Mouse (Mus musculus) adrenal gland, adult 18-20 months (tissue): Measurements from ENCODE around the gene Sigmar1. TPM values are rescaled to one million over a fixed set of nuclear protein-coding genes. Genes with fewer than 3 reads are reported as not detected.
"Not testable (repeated sequence)": the region's sequence is repeated elsewhere in the genome, so short reads cannot be mapped to it uniquely, and the experiment has no call there.

Experiments used
- DNase-seq, 2 experiments: peaks; one replicate each; pipeline ENCODE4 v3.0.0; 2021 to 2022; ENCODE audit warnings: low spot score in 2 of 2
- total RNA-seq, 2 experiments: library from RNA; stranded (reverse); gene quantifications; 1 replicate in 1 of 2; 2 replicates in 1 of 2; pipeline ENCODE4 v1.2.3; 2021

Gene Sigmar1
- total RNA-seq, 2 experiments from 2014 or later, result 75.2 to 77.2 TPM

DNA sequence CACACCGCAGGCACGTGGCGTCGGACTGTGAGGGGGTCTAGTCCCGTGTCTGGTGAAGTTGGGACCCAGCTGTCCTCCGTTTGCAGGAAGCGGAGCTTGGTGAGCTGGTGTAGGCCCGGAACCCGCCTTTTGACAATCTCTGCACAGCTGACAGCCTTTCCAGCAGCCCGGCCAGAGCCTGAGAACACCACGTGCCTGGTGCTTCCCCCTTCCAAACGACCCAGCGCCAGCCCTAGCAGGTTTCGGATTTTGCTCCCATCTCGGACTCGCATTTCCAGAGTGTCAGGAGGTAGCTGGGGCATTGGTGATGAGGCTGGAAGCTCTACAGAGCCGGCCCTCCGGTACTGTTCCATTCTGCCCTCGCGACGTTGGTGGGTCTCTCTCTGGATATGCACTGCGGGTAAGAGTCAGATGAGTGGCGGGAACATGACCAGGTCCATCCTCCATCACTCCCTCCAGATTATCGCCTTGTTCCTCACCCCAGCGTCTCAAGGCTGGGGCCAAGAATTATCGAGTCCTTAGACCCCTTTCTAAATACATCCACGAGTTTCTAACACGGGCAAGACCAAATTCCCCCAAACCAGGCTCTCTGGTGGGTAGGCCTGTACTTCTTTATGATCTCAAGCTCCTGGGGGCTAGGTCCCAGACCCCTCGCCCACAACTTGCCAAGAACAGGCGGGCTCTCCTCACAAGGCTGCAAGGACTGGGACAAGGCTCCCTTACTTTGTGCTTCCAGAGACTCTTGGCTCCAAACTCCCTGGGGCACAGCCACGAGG, 43.3 kb downstream of the Sigmar1 start:
- no peak for DNase-seq

DNA sequence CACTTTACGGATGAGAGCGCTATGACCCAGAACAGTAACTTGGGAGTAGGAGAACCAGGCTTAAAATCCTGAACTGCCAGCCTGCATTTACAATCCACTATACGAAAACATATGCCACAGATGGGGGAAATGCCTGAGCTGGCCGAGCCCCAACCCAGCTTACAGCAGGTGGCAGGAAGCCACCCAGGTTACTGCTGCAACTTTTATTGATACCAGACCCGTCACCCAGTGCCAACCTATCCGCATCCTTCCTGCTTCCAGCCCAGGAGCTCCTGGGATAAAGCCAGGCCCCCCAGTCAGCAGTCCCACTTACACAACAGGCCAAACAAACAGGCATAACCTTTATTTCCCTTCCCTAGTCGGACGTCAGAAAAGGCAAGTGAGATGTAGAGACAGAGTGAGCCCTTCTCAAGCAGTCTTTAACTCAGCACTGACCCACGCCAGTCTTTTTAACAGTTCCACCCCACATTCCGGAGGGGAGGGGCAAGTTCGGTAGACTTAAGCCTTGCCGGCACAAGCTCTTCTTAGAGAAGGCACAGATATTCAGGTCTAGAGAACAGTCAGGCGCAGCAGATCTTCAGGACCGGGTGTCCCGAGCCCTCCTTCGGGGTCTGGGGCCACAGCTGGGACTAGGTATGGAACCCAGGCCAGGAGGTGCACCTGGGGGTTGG, 44.1 kb downstream of the Sigmar1 start:
- DNase-seq, result no peak

DNA sequence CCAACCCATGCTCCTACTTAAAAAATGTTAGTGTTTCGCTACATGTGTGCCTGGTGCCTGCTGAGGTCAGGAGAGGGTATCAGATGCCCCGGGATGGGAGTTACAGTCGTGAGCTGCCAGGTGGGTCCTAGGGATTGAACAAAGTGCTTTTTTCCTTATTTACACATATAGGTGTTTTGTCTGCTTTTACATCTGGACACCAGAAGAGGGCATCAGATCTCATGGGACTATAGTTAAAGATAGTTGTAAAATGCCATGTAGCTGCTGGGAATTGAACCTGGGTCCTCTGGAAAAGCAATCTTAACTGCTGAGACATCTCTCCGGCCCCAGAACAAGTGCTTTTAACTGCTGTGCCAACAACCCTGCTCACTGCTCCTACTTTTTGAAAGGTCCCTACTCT, 45.7 kb downstream of the Sigmar1 start:
- no peak for DNase-seq

DNA sequence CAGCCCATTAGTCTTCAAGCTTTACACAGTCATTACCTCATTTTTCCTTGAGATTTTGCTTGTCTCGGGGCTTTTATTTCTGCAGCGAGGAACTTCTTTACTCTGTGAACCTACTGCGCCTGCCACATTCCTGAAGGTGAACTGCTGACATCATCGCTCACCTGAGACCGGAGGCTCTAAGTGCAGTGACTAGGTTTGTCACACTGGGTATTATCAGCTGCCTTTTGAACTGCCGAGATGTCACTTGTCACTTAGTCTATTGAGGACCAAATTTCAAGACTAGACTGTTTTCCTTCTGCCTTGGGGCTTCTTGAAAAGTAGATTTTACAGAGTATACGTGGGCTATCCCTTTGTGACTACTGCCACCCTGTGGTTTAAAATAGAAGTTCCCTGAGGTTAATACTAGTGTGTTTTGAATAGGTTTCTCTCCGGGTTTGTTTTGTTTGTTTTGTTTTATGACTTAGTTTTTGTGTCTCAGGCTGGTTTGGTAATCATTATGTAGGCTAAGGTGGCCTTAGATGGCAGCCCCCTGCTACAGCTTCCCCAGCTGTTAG, 47.7 kb downstream of the Sigmar1 start:
- DNase-seq, result no peak

DNA sequence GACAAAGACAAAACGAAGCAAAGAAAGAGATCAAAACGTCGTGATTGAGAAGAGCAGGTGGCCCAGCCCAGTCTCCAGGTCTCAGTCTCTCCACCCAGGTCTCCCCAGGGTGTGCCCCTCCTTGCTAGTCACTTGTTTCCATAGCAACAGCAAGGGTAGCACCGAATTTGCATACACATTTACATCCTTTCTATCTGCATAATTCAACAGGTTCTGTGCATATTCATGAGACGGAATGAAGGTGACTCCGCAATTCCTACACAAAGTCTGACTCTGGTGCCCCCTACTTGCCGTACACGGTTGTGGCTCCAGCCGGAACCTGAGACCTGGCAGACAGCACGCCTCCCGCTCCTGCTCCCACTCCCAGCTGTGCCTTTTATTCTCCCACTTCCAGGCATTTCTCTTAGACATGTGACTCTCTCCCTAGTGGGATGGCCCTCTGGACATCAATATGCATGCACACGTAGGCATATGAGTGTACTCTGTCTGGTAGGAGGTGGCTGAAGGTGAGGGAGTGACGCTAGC, 48.9 kb downstream of the Sigmar1 start:
- peak; percentile 52 to 54 for DNase-seq

DNA sequence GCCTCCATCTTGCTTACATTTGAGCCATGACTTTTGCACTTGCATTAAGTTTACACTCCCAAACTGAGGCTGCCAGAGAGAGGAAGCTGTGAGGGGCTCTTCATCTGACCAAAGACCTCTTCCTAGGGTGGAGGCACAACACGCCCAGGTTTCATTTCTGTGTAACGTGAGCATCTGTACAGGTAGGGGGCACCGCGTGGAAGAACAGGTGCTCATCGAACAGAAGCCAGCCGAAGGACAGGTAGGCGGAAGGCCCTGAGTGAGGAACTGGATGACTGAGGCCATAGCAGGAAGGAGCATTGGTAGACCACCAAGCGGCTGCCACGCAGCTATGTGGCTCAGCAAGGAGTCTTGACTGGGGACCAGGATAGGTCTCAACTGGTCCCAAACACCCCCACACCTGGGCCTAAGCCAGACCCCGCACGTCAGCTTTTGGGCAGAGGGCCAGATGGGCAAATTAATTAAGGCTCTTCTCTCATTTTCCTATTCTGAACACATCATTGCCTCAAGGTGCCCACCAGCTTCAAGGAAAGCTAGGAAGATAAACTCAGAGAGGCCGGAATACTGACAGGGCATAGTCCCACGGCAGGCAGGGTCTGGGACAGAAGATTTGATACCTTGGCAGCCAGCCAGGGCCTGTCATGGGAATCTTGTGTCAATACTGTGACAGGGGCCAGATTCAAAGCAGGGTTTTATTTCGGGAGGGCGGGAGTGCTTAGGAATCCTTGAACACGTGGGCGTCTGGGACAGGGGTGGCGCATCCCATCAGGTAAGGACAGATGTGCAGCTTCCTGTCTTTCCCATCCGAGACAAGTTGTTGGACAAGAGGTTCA, 49.8 kb downstream of the Sigmar1 start:
- DNase-seq, result no peak

DNA sequence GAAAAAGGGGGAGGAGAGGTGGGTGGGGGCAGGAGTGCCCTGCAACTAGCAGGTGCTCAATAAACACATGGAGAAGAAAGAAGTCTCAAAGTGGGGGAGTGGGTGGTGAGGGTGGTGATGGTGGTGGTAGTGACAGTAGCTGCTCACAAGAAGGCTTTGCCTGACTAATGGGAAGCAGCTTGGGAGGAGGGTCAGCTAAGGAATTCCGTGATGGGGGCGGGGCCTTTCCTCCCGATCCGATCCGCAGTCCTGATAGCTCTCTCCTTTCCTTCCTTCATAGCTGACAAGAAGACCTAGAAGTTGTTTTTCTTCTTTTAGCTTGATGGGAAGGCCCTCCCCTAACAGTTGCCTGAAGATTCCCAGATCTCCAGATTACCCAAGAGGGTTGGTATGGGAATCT, 51.3 kb downstream of the Sigmar1 start:
- DNase-seq, result no peak

DNA sequence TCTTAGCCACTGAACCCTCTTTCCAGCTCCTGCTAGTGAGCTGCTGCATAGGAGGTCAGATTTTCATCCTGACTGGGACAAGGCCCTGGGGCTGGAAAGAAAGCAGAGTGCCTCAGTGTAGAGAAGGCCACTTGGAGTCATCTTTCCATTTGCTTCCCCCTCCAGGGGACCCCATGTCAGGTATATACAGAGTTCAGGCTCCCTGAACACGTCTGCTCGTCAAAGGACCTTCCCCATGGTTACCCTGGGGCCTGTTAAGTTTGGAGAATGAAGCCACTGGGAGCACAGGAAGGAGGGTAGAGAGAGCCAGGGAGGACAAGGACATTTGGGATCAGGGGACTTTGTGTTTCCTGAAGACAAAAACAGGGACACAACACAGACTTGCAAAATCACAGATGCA, 53.7 kb downstream of the Sigmar1 start:
- not testable (repeated sequence) for DNase-seq

DNA sequence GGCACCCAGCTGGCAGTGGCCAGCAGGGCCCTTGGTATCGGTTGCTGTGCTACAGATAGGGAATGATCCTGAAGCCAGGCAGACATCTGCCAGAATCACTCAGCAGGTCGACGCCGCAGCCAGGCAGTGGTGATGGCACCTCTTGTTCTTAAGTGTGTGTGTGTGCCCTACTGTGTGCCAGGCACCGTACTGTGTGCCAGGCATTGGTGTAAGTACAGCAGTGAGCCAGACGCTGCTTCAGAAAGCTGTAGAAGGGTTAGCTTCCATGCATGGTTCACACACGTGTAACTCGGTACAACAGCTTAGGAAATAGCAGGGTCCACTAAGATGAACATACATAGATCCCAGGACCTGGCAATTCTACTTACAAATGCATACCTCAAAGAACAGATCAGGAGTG, 55.7 kb downstream of the Sigmar1 start:
- DNase-seq, result not testable (repeated sequence)

DNA sequence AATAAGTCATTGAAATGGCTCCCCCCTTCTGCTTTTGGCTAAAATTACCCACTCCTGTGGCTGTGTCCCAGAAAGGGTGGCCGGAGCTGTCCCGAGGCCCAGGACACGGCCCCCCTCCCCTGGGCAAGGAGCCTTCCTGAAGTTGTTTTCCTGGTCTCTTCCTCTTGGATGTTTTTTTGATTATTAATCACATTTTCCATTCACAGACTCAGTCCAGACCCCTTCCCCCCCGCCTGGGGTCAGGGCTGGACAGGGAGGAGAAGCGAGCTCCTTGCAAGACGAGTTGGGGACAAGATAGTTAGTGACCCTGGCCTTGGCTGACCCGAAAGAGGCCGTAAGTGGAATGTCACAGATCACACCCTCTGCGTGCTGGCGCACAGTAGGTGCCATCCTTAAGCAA, 56.2 kb downstream of the Sigmar1 start, which contains the start of gene Il11ra1:
Gene Il11ra1, plus strand, starts transcription at position 207 of the 400 bp plus-strand sequence.
- not testable (repeated sequence) for DNase-seq

DNA sequence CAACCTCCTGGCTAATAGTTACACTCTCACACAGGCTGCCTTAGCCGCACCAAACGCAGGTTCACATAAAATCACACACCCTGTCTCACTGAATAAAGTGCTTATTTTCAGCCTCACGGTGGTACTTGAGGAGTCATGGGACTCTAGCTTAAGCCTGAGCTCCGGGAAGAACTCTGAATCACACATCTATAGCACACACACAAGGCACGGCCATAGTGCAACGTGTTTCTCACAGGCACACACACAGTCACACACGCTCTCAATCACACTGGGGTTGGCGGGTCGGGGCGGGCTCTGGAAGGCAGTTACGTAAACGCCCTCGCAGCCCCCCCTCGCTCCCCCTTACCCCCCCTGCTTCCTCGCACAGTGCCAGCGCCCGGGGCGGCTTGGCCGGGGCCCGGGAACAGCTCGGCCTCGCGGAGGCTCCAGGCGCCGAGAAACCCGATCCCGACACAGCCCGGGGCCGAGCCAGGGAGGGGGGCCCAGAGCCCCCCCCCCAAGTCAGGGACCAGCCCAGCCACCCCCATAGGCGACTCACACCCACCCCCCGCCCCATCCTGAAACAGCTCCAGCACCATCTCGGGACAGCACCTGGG, 57.4 kb downstream of the Sigmar1 start:
- DNase-seq, result not testable (repeated sequence)

DNA sequence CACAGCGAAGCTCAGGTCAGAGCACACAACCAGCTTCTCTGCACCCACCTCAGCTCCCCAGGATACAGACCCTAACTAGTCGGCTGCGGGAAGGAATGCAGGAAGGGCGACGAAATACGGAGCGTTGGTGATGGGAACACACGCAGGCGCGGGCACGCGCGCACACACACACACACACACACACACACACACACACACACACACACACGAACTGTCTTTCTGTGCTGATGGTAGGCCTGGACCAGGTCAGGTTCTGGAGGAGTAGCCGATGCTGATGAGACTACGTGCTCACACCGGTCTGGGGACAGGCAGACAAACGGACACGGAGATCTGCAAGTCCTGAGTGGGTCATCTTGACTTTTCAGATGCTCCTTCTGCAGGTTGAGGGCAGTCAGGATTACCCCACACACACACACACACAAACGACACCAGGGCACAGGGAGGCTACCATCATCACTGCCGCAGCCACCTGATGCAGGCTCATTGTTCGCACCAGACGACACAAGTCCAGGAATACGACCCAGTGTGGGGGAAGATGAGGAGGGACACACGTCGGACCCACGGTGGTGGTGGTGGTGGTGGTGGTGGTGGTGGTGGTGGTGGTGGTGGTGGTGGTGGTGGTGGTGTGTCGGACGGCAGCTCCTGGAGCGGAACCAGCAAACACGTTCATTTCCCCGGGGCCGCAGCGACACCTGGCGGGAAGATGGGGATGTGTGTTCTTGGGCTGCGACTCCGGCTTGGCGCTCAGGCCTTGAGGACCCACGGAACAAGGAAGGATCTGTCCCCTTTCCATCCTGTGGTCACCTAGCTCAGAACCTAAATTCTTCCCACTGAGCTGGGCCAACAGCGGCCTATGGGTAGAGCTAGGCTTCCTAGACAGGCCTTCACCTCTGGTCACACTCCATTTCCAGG, 58.8 kb downstream of the Sigmar1 start, which contains the start of gene Cntfr:
Gene Cntfr, minus strand, starts transcription at position 160 of the 912 bp plus-strand sequence.
- peak; percentile 90 for DNase-seq

DNA sequence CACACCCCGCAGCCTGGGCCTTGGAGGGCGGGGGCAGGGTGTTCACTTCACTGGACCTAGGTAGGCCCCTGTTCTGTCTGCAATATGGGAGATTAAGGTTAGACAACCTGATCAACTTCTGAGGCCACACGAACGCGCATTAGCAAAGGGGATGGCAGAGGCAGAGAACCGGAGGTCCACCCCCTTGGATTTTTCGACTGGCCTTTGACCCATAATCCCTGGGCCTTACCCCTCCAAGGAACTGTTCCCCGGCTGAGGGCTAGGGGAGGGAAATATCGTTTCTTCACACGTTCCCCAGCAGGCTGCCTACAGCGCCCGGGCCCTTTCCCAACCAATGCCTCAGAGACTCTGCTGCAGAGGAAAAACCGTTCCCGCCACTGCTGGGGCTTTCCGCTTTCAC, 59.5 kb downstream of the Sigmar1 start:
- DNase-seq, result not testable (repeated sequence)

DNA sequence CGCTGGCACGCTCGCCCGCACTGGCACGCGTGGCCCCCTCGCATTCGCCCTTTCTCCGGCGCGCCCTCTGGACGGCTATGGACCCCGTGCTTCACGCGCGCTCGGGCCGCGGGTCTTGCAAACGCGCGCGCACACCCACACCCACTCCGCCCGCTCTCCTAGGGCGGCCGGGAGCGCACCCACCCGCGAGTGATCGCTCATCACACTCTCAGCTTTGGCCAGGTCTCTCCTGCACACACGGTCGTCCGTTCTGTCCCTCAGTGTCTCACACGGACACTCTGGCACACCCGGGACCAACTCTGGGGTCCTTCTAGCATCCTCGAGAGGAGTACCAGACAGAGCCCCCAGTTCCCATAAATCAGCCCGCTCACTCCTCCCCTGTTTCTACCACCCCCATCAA, 60.2 kb downstream of the Sigmar1 start:
- peak in 1 of 2 experiments; percentile 23 for DNase-seq

DNA sequence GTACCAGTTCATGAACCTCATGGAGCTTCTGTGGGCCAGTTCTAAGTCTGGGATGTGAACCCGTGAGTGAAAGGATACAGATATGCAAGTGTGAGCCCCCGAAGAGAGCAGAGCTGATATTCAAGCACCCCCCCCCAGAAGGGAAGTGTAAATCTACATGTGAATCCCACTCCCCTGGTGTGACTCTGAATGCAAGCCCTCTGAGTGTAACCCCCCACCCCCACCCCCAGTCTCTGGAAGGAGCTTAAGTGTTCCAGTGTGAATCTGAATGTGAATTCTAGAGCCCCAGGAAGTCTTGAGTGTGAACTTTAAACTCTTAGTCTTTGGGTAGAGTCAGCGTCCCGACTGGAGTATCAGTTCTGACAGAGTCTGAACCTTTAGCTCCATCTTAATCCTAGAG, 62.4 kb downstream of the Sigmar1 start:
- not testable (repeated sequence) for DNase-seq

DNA sequence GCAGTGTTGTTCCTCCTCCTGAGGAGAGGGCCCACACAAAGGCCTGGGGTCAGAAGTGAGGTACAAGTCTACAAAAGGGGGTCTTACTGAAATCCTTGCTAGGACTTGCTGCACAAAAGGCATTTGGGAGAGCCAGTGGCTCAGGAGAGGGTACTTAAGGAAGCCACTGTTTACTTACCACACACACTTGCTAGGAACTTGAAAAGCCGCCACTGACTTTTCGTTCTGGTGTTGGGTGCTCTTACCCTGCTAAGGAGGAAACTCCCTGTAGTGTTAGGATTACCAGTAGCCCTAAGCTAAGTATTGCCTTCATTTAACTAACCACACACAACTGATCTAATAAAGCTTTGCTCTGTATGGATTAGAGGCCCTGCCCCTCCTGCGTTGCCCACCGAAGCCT, 65.9 kb downstream of the Sigmar1 start:
- not testable (repeated sequence) for DNase-seq

DNA sequence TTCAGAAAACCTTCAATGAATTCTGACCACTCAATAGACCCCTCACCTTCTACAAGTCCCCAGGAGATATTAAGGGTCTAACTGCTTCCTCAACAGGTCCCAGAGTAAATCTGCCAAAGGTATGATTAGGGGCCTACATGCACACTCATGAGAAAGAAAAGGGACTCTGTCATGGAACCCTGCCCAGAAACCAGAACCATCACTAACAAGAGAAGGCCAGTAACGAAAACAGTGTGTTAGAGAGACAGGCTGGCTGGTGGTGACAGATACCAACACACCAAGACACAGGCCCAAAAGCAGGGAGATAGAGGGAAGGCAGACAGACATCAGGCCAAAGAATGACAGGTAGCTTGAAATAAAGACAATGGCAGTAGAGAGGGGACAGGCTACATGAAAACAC, 67.4 kb downstream of the Sigmar1 start:
- DNase-seq, result not testable (repeated sequence)
